Mouse (Mus musculus): ENCODE results near the gene Fam89a.

DNA sequence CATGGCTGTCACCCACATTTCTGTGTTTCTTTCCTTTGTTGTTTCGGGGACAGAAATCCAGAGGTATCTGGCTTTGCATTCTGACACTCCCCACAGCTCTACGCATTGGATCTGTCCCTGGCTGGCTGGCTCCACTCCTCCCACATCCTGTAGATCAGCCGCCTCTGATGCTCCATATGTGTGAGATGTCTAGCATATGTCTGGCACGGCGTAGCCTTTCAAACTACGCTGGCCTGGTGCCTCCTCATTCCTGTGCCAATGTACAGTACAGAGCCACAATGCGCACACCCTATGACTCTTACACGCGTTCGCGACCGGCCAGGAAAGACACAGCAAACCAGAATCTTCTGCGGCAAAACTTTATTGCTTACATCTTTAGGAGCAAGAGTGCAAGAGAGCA is 33.0 kb upstream of the Fam89a start:
- TF ChIP-seq CTCF (IDR thresholded peaks at IDR 0.05; ENCODE audit: low read depth) (no peak), EP300 (IDR thresholded peaks at IDR 0.05; ENCODE audit: low read depth) (no peak)
